Mouse (Mus musculus) granulocyte monocyte progenitor cell, adult 5-6 weeks (primary cell): ENCODE data around the gene Olfr1344. TPM values are rescaled to one million over a fixed set of nuclear protein-coding genes. Genes with fewer than 3 reads are reported as not detected.

Source experiments
- total RNA-seq, 2 experiments: library from RNA; stranded (forward) in 1 of 2; stranded (reverse) in 1 of 2; fragments of 200-712, 200-1000 nt in 1 of 2; fragments of >200 nt in 1 of 2; fragmentation: Nextera tagmentation in 1 of 2; gene quantifications; 2 replicates each; pipeline ENCODE4 v1.2.3; 2014 to 2017

Gene Olfr1344
- total RNA-seq, 2 experiments from 2014 or later, result not detected

Other genes with a start within 250 kb of the Olfr1344 start
- not detected in 2 replicates for gene Galp, start 241.6 kb upstream of the Olfr1344 start, total RNA-seq (2014; fragmentation: Nextera tagmentation)
- gene Galp, start 241.6 kb upstream of the Olfr1344 start, total RNA-seq (2017), result not detected in 2 replicates
- gene Zscan5b, start 216.4 kb upstream of the Olfr1344 start, total RNA-seq (2014; fragmentation: Nextera tagmentation), result not detected in 2 replicates
- gene Zscan5b, start 216.4 kb upstream of the Olfr1344 start, total RNA-seq (2017), result not detected in 2 replicates
- not detected in 2 replicates for gene Epp13, start 186.0 kb upstream of the Olfr1344 start, total RNA-seq (2014; fragmentation: Nextera tagmentation)
- not detected in 2 replicates for gene Epp13, start 186.0 kb upstream of the Olfr1344 start, total RNA-seq (2017)
- 3.7 and 3.8 TPM in 2 replicates for gene Zfp667, start 152.1 kb upstream of the Olfr1344 start, total RNA-seq (2014; fragmentation: Nextera tagmentation)
- gene Zfp667, start 152.1 kb upstream of the Olfr1344 start, total RNA-seq (2017), result 1.4 and 2.8 TPM in 2 replicates
- gene Zfp583, start 107.4 kb upstream of the Olfr1344 start, total RNA-seq (2014; fragmentation: Nextera tagmentation), result 2.5 and 8.0 TPM in 2 replicates
- 1.3 and 2.1 TPM in 2 replicates for gene Zfp583, start 107.4 kb upstream of the Olfr1344 start, total RNA-seq (2017)
- gene Gm3854, start 94.9 kb upstream of the Olfr1344 start, total RNA-seq (2014; fragmentation: Nextera tagmentation), result 0.96 and 1.8 TPM in 2 replicates
- 0.31 TPM in 1 of 2 replicates, not detected in the other for gene Gm3854, start 94.9 kb upstream of the Olfr1344 start, total RNA-seq (2017)
- 1.8 and 2.9 TPM in 2 replicates for gene Zfp78, start 75.4 kb upstream of the Olfr1344 start, total RNA-seq (2014; fragmentation: Nextera tagmentation)
- gene Zfp78, start 75.4 kb upstream of the Olfr1344 start, total RNA-seq (2017), result 0.88 and 2.6 TPM in 2 replicates
- gene Zfp28, start 55.4 kb upstream of the Olfr1344 start, total RNA-seq (2014; fragmentation: Nextera tagmentation), result 1.9 and 2.0 TPM in 2 replicates
- gene Zfp28, start 55.4 kb upstream of the Olfr1344 start, total RNA-seq (2017), result 1.0 and 2.0 TPM in 2 replicates
- not detected in 2 replicates for gene Smim17, start 40.0 kb upstream of the Olfr1344 start, total RNA-seq (2014; fragmentation: Nextera tagmentation)
- not detected in 2 replicates for gene Smim17, start 40.0 kb upstream of the Olfr1344 start, total RNA-seq (2017)
- gene Gm20715, start 28.4 kb upstream of the Olfr1344 start, total RNA-seq (2014; fragmentation: Nextera tagmentation), result not detected in 2 replicates
- gene Gm20715, start 28.4 kb upstream of the Olfr1344 start, total RNA-seq (2017), result 0.15 TPM in 1 of 2 replicates, not detected in the other
- gene Olfr1336, start 17.5 kb downstream of the Olfr1344 start, total RNA-seq (2014; fragmentation: Nextera tagmentation), result not detected in 2 replicates
- gene Olfr1336, start 17.5 kb downstream of the Olfr1344 start, total RNA-seq (2017), result not detected in 2 replicates
- gene Olfr1346, start 28.4 kb downstream of the Olfr1344 start, total RNA-seq (2014; fragmentation: Nextera tagmentation), result not detected in 2 replicates
- gene Olfr1346, start 28.4 kb downstream of the Olfr1344 start, total RNA-seq (2017), result not detected in 2 replicates
- gene Olfr5, start 48.3 kb downstream of the Olfr1344 start, total RNA-seq (2014; fragmentation: Nextera tagmentation), result not detected in 2 replicates
- 0.04 TPM in 1 of 2 replicates, not detected in the other for gene Olfr5, start 48.3 kb downstream of the Olfr1344 start, total RNA-seq (2017)
- not detected in 2 replicates for gene Olfr1347, start 61.1 kb downstream of the Olfr1344 start, total RNA-seq (2014; fragmentation: Nextera tagmentation)
- not detected in 2 replicates for gene Olfr1347, start 61.1 kb downstream of the Olfr1344 start, total RNA-seq (2017)
- gene Olfr1348, start 70.1 kb downstream of the Olfr1344 start, total RNA-seq (2014; fragmentation: Nextera tagmentation), result not detected in 2 replicates
- gene Olfr1348, start 70.1 kb downstream of the Olfr1344 start, total RNA-seq (2017), result not detected in 2 replicates
- gene Olfr1349, start 84.3 kb downstream of the Olfr1344 start, total RNA-seq (2014; fragmentation: Nextera tagmentation), result not detected in 2 replicates
- gene Olfr1349, start 84.3 kb downstream of the Olfr1344 start, total RNA-seq (2017), result not detected in 2 replicates
- gene Olfr1350, start 126.2 kb downstream of the Olfr1344 start, total RNA-seq (2014; fragmentation: Nextera tagmentation), result not detected in 2 replicates
- not detected in 2 replicates for gene Olfr1350, start 126.2 kb downstream of the Olfr1344 start, total RNA-seq (2017)